Mouse (Mus musculus) bone marrow, adult 2 months (tissue): ENCODE measurements around the gene Gapdh. TPM values are rescaled to one million over a fixed set of nuclear protein-coding genes. Genes with fewer than 3 reads are reported as not detected.

Experiments used
- H3K27ac ChIP-seq: fragments of 200-500 bp; 2 replicates; pipeline ENCODE4 v1.5.1; 2012; ENCODE audit warnings: low read depth, mild to moderate bottlenecking, control low read depth, inconsistent platforms, low read length; ENCODE audit not compliant: control insufficient read depth, poor library complexity, insufficient read depth
- H3K4me1 ChIP-seq: fragments of 200-500 bp; 2 replicates; pipeline ENCODE4 v1.6.1; 2011; ENCODE audit warnings: low read length; ENCODE audit not compliant: control insufficient read depth, insufficient read depth
- H3K4me3 ChIP-seq: fragments of 200-500 bp; replicated peaks from 2 replicates; pipeline ENCODE3; 2011; ENCODE audit warnings: mild to moderate bottlenecking, low read depth, low read length, control low read depth; ENCODE audit not compliant: control insufficient read depth
- CTCF ChIP-seq: fragments of 200-500 bp; IDR thresholded peaks from 2 replicates; pipeline ENCODE4 v1.5.1; 2011; ENCODE audit warnings: low read length, control low read depth; ENCODE audit not compliant: control insufficient read depth, insufficient read depth
- POLR2A ChIP-seq: fragments of 200-500 bp; IDR thresholded peaks from 2 replicates; pipeline ENCODE4 v1.6.1; 2011; ENCODE audit warnings: low read depth, mild to moderate bottlenecking, control low read depth, low read length, borderline replicate concordance; ENCODE audit not compliant: control insufficient read depth
- WGBS: fragments of 180-500 bp; shearing (Covaris S2); methylation state at CpG from one replicate; pipeline ENCODE4 v1.1.7; 2018; 5-methylcytosine and 5-hydroxymethylcytosine counted together
- polyA plus RNA-seq: library from polyadenylated mRNA; stranded (reverse); fragments of >200 nt; gene quantifications from 2 replicates; pipeline ENCODE4 v1.2.4, GENCODE M21; 2011; ENCODE audit warnings: low replicate concordance; ENCODE audit not compliant: missing spikeins, insufficient read depth, insufficient read length

The Gapdh gene
- polyA plus RNA-seq, 1 experiment: 98.2 TPM

DNA sequence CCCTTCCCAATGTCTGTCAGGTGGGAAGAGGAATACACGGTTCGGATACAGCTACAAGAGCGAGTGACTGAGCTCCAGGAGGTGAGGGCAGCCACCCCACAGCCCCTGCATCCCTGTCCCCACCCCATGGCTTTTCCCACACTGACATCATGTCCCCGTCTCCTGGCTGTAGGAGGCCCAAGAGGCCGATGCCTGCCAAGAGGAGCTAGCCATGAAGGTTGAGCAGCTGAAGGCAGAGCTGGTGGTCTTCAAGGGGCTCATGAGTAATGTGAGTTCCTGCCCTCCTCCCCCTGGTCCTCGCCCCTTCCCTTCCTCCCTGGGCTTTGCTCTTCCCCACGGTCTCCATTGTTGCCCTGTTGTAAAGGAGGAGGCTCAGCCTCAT lies 16.7 kb downstream of the Gapdh start:
- no peak overlapping the region for H3K4me3 ChIP-seq
- WGBS: 66% methylated on average over 7 of the region's 7 CpGs
- peaks cover 11% of the 10 kb centered on the region; the same call in 1 of the 2 replicates for H3K4me1 ChIP-seq
- H3K27ac ChIP-seq: peak overlapping the region; percentile 44; the same call in 1 of the 2 replicates
- TF ChIP-seq CTCF: no peak
- TF ChIP-seq POLR2A: no peak

GRCm38 (mm10) chr6:125148926-125149568 lies 17.2 kb downstream of the Gapdh start:
- WGBS: 36% methylated on average over 16 of the region's 16 CpGs
- no peak overlapping the region for H3K4me3 ChIP-seq

GRCm38 (mm10) chr6:125148251-125148925 lies 17.9 kb downstream of the Gapdh start:
- Histone ChIP-seq H3K27ac (peak overlapping the region; percentile 13), H3K4me1 (peaks cover 11% of the 10 kb centered on the region; the same call in 1 of the 2 replicates), H3K4me3 (no peak overlapping the region)
- TF ChIP-seq POLR2A: peak; percentile 22; the same call in 1 of the 2 replicates
- TF ChIP-seq CTCF: no peak
- 35% methylated on average over 18 of the region's 18 CpGs for whole genome bisulfite sequencing

More at GRCm38 (mm10) chr6:125148926-125149568, 17.2 kb downstream of the Gapdh start:
- peaks cover 11% of the 10 kb centered on the region; the same call in 1 of the 2 replicates for H3K4me1 ChIP-seq
- TF ChIP-seq POLR2A (peak; percentile 25; the same call in 1 of the 2 replicates), CTCF (no peak)
- peak overlapping the region; percentile 44 for H3K27ac ChIP-seq

- TF ChIP-seq POLR2A (no peak), CTCF (no peak)
- Histone ChIP-seq H3K27ac (no peak overlapping the region), H3K4me3 (no peak overlapping the region), H3K4me1 (peaks cover 11% of the 10 kb centered on the region; the same call in 1 of the 2 replicates)
- 82% methylated on average over 10 of the region's 10 CpGs for whole genome bisulfite sequencing
Observed at GRCm38 (mm10) chr6:125147329-125147728, 18.9 kb downstream of the Gapdh start.

DNA sequence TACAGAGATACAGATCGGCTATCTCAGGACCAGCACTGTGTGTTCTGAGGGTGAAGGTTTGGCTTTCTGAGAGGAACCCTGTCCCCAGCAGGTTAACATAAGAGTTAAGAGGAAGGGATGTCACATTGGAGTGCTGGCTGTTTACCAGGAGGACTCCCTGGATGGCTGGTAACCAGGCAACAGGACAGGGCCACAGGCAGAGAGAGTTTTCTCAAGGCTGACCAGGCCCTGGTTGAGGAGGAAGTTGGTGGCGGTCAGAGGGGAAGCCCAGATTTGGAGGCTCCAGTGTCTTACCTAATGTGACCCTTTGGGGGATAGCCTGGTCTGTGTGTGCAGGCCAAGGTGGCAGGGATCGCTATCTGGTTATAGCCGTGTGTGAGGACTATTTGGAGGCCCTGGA lies 19.5 kb downstream of the Gapdh start:
- Histone ChIP-seq H3K27ac (peak overlapping the region; percentile 37; the same call in 1 of the 2 replicates), H3K4me1 (peaks cover 11% of the 10 kb centered on the region; the same call in 1 of the 2 replicates)

DNA sequence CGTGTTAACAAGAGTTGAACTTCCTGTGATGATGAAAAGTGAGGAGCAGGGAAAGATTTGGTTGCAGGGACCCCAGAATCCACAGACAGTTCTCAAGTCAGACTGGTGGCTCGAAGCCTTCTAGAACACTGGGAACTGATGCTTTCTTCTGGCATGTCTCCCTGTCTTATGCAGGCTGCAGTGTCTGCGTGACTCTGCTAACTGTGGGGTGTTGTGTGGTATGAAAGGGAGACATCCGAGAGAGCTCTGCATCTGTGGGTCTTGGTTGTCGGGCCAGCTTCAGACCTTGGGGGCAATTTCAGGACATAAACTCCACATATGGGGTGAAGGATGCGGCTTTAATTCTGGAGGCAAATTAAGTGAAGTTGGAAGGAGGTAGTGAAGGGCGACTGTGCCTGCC lies 20.1 kb downstream of the Gapdh start:
- Histone ChIP-seq H3K4me1 (peaks cover 11% of the 10 kb centered on the region; the same call in 1 of the 2 replicates), H3K4me3 (no peak overlapping the region), H3K27ac (no peak overlapping the region)
- TF ChIP-seq POLR2A (no peak), CTCF (no peak)
- WGBS: 40% methylated on average over 7 of the region's 7 CpGs

More for the DNA sequence above, 19.5 kb downstream of the Gapdh start:
- peak overlapping the region; percentile 18 for H3K4me3 ChIP-seq
- TF ChIP-seq POLR2A (no peak), CTCF (no peak)
- 39% methylated on average over 4 of the region's 4 CpGs for WGBS

GRCm38 (mm10) chr6:125145479-125145951 lies 20.8 kb downstream of the Gapdh start:
- Histone ChIP-seq H3K4me1 (peaks cover 11% of the 10 kb centered on the region; the same call in 1 of the 2 replicates), H3K27ac (peak overlapping the region; percentile 29), H3K4me3 (peak overlapping the region; percentile 81)
- WGBS: 1% methylated on average over 35 of the region's 35 CpGs
- TF ChIP-seq POLR2A (peak; percentile 11; the same call in 1 of the 2 replicates), CTCF (no peak)

- TF ChIP-seq POLR2A (no peak), CTCF (peak; percentile 37; the same call in 1 of the 2 replicates)
- Histone ChIP-seq H3K4me3 (peak within 1 kb of the TSS; percentile 81), H3K4me1 (peaks cover 11% of the 10 kb centered on the region; the same call in 1 of the 2 replicates), H3K27ac (peak within 1 kb of the TSS; percentile 29)
- under 1% methylated on average over 16 of the region's 16 CpGs for WGBS
Observed at GRCm38 (mm10) chr6:125145001-125145400, 21.3 kb downstream of the Gapdh start, which contains the start of gene Iffo1. Gene Iffo1, plus strand, starts transcription at chr6:125145241.
